Mouse (Mus musculus) embryonic fibroblast, embryonic 13.5 days (primary cell): ENCODE measurements at regions not wholly inside any gene's neighbourhood (a gene's known extent, or its start where the extent isn't known, plus 50 kb on each side); places are given as distances from the start of the nearest gene placed in this dataset.

Source experiments
- H3K27ac ChIP-seq: 2 replicates; pipeline ENCODE4 v1.5.1; 2012; ENCODE audit warnings: low read length, control low read depth, inconsistent platforms; ENCODE audit not compliant: insufficient read depth
- H3K4me1 ChIP-seq: 2 replicates; pipeline ENCODE4 v1.6.1; 2011; ENCODE audit warnings: low read length; ENCODE audit not compliant: control insufficient read depth, insufficient read depth
- H3K4me3 ChIP-seq: 2 replicates; pipeline ENCODE4 v1.5.1; 2011; ENCODE audit warnings: mild to moderate bottlenecking, control low read depth, low read length; ENCODE audit not compliant: insufficient read depth
- CTCF ChIP-seq: IDR thresholded peaks from 2 replicates; pipeline ENCODE4 v1.5.1; 2011; ENCODE audit warnings: mild to moderate bottlenecking, control low read depth, low read length, moderate library complexity, borderline replicate concordance; ENCODE audit not compliant: insufficient read depth
- POLR2A ChIP-seq: IDR thresholded peaks from 2 replicates; pipeline ENCODE4 v1.6.1; 2011; ENCODE audit warnings: low read depth, mild to moderate bottlenecking, control low read depth, low read length, moderate library complexity

DNA sequence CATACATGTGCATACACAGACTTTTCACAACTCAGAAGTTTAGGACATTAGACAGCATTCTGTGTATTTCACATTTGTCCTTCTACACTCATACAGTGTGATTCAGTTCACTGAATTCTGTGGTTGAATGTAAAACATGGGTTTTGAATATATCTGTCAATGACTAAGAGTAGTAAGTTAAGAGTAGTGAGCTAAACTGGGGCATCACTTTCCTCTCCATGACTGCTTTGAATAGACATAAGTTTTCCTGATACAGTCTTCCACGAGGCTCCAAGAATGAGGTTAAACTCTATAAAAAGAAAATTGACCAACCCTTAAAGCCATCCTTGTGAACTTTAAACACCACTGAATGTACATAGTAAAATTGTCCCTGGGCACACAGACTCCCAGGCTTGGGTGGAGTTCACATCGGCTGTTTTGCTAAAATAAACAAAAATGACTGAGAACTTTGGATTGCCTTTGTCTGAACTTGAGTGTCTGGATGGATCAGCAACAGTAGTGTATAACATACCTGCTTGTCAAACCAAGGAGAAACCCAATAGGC, 94.9 kb upstream of the Cdkn2b start:
- no peak for TF ChIP-seq POLR2A
- TF ChIP-seq CTCF = no peak
- no peak overlapping the region for H3K4me3 ChIP-seq

DNA sequence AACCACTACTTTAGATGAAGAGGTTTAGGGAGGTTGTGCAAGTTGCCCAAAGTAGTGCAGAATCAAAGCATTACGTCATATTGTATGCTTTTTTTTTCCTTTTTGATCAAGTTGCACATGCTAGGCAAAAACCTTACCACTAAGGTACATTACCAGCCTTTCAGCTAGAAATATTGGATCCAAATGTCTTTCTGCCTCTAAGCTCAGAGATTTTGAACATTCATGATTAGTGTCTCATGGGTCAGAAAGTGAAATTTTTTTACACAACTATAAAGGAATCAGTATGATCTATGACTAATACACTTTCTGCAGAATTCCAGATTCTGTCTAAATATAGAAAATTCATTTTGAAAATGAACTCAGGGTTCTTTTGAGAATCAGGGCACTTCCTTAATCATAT, 92.3 kb upstream of the Cdkn2b start:
- TF ChIP-seq CTCF (no peak), POLR2A (no peak)
- peak overlapping the region; percentile 94 for H3K27ac ChIP-seq
- H3K4me1 ChIP-seq = peaks cover 15% of the 10 kb centered on the region
- no peak overlapping the region for H3K4me3 ChIP-seq

More for the DNA sequence above, 94.9 kb upstream of the Cdkn2b start:
- Histone ChIP-seq H3K4me1 (peaks cover 15% of the 10 kb centered on the region), H3K27ac (no peak overlapping the region; the same call in 1 of the 2 replicates)

DNA sequence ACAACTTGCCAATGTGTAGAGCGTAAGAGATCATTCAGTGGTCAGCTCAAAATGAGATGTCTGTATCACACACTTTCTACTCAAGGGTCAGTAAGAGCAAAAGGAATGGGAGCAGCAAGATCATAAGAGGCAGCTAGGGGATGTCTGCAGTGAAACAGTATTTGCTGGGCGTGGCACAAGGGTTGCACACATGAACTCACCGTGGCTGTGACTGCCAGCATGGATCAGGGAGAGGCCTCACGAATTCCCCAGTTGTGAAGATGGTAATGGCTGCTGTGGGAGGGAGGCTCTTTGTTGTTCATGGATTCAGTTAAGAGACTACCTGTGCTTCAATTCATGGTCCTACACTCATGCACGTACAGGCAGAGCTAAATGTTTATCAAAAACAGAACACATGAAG, 91.5 kb upstream of the Cdkn2b start:
- Histone ChIP-seq H3K27ac (peak overlapping the region; percentile 28; the same call in 1 of the 2 replicates), H3K4me3 (no peak overlapping the region), H3K4me1 (peaks cover 15% of the 10 kb centered on the region)
- TF ChIP-seq POLR2A (no peak), CTCF (no peak)

DNA sequence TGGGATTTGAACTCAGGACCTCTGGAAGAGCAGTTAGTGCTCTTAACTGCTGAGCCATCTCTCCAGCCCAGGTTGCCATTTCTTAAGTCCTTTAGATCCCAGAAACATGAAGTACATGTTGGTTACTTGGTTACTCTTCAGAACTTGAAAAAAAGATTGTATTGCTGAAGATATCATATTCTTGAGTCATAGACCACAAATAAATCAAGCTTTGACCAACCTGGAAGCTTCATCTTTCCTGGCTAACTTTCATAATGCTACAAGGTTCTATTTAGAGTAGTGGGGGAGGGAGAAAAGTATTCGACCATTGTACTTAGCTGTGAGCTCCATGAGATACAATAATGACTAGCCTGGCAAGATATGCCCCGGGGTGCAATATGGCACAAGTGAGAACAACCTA, 90.9 kb upstream of the Cdkn2b start:
- no peak overlapping the region for H3K4me3 ChIP-seq
- H3K4me1 ChIP-seq = peaks cover 15% of the 10 kb centered on the region
- TF ChIP-seq POLR2A = no peak
- no peak for TF ChIP-seq CTCF
- H3K27ac ChIP-seq = peak overlapping the region; percentile 64; the same call in 1 of the 2 replicates

DNA sequence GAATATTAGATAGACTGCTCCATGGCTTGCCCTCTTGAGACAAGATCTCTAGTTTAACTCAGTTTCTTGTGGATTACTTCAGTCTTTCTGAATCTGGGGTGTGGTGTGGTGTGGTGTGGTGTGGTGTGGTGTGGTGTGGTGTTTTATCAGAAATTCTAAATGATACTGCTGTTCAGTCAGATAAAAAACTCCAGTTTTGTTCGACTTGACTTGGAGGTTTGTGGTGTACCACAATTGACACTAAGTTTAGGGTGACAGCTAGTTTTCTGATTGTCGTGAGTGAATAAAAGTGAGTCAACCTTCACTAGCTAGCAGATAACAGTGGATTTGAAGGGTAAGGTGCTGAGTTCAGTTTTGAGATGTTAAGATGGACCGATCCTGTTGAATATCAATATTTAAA, 89.5 kb upstream of the Cdkn2b start:
- no peak for TF ChIP-seq CTCF
- no peak for TF ChIP-seq POLR2A
- Histone ChIP-seq H3K4me3 (no peak overlapping the region), H3K27ac (no peak overlapping the region), H3K4me1 (peaks cover 15% of the 10 kb centered on the region)

DNA sequence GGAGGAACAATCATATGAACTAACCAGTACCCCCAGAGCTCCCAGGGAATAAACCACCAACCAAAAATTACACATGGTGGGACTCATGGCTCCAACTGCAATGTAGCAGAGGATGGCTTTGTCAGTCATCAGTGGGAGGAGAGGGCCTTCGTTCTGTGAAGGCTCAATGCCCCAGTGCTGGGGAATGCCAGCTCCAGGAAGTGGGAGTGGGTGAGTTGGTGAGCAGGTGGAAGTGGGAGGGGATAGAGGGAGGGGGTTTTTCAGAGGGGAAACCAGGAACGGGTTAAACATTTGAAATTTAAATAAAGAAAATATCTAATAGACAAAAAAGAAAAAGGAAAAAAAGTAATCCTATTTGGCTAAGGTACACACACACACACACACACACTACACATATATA, 88.4 kb upstream of the Cdkn2b start:
- no peak for TF ChIP-seq CTCF
- no peak for TF ChIP-seq POLR2A
- Histone ChIP-seq H3K4me3 (no peak overlapping the region), H3K27ac (no peak overlapping the region), H3K4me1 (peaks cover 15% of the 10 kb centered on the region)

DNA sequence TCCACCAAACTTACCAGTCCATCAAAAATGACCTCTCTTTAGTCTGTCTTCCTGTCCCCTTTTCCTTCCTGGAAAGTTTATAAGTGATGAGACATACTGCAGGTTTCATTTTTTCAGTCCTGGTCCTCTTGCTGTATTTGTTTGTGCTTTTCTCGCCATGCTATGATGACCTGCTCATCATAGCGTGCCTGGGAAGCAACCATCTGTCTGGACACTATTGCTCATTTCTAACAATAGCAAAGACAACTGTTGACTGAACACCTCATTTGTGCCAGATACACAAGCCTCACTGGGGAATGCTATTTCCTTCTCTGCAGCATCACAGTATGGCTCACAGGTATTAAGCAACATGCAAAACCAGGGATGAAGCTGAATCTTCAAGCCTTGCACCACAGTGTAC, 85.2 kb upstream of the Cdkn2b start:
- Histone ChIP-seq H3K27ac (no peak overlapping the region), H3K4me3 (no peak overlapping the region), H3K4me1 (peaks cover 2% of the 10 kb centered on the region; the same call in 1 of the 2 replicates)
- no peak for TF ChIP-seq POLR2A
- TF ChIP-seq CTCF = no peak

DNA sequence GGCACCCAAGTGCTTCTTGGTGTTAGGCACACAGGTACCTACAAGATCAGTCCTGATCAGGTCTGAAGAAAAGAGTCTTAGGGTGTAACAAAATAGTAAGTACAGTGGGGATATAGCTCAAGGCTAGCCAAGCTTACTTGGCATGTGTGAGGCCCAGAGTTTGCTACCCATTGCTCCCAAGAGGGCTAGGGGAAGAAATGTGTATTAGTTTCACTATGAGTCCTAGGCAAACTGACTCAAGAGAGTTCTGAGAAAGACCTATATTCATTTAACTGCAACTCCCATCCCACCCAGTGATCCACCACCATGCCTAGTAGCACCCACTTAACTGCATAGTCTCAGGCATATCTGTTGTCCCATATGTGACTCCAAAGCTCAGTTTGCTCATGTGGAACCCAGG, 84.5 kb upstream of the Cdkn2b start:
- H3K4me3 ChIP-seq = no peak overlapping the region
- no peak overlapping the region for H3K27ac ChIP-seq
- TF ChIP-seq POLR2A (no peak), CTCF (no peak)
- peaks cover 2% of the 10 kb centered on the region; the same call in 1 of the 2 replicates for H3K4me1 ChIP-seq

DNA sequence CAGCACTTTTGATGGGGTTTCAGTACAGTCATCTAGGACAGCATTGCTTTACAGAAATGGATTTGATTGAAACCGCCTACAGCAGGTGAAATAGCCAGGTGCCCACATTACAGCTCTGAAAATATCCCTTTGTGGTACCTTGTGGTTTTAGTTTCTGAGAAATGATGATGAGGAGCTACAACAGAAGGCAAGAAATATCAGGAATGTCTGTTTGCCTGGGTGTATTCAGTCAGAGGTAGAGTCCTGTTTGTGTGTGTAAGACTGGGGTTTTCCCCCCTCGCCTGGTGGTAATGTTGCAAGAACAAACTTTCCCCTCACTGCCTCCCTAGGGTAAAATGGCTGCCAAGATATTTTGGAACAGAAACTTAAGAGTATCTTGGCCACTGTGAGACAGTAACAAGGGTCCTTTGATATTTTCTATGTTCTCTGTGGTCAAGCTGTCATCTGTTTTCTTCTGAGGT, 82.4 kb upstream of the Cdkn2b start:
- TF ChIP-seq CTCF = no peak
- no peak for TF ChIP-seq POLR2A
- Histone ChIP-seq H3K4me1 (peaks cover 2% of the 10 kb centered on the region; the same call in 1 of the 2 replicates), H3K4me3 (no peak overlapping the region), H3K27ac (no peak overlapping the region)

DNA sequence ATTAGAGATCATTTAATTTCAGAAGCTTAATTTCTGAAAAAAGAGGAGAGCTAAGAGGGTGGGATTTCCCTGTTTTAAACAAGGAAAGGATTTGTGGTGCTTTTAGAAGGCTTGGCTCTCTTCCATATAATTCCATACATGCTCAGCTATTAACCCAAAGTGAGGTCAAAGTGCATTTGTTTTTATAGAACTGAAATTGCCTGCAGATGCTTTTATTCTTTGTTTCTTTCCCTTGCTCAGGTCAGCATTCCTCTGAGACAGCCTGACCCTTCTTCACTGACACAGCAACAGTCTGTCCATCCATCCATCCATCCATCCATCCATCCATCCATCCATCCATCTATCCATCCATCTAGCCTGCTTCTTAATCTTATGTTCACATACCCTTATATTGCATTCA, 82.0 kb upstream of the Cdkn2b start:
- TF ChIP-seq POLR2A = no peak
- no peak for TF ChIP-seq CTCF
- H3K27ac ChIP-seq = 0 out of 2 replicates have a peak overlapping the region, but pooled peaks have one; percentile 11
- H3K4me3 ChIP-seq = no peak overlapping the region
- H3K4me1 ChIP-seq = peaks cover 2% of the 10 kb centered on the region; the same call in 1 of the 2 replicates
